In the genomic region with DNA sequence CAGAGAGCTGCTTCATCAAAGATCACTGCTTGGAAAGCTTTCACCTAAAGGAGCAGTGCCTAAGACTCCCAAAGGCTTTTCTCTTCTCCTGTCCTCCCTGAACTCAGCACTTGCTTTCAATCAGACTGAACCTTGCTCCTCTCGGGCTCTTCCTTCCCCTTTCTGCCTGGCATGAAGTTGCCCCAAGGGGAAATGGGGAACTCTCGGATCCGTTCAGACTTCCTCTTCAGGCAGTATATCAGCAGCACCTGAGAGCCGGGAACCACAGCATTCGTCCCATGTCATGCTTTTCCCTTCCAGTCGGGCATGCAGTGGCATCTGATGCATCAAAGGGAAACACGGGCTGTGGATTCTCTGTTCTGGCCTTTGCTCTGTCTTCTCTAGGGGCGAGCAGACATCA, we compare ENCODE assay signal across 19 mouse cellular contexts.
DNase-seq lines count a peak whose midpoint lies in the region.
"Had no signal": no experiment of that assay in that cellular context is flagged by ENCODE, and none has a peak within 500 bp of the region (broad histone marks: within the 10 kb centered on the region; RNA-seq: fewer than 3 reads in every experiment).

No protein-coding gene starts in this region.

- peak; percentile 92 for DNase-seq in heart, adult 11 months
- DNase-seq in heart, postnatal 10 days = no peak
- peak; percentile 18 for DNase-seq in lung, postnatal 36 days
- DNase-seq in lung, postnatal 10 days = no peak
- no peak for DNase-seq in kidney, postnatal 14 days
- DNase-seq in right cerebral cortex, postnatal 25 days = no peak
- DNase-seq: adrenal gland, postnatal 10 days; B cell, adult 2 months; cerebellum, adult 2 months; liver, embryonic 13.5 days; thymus, postnatal 25 days had no signal

- no peaks in the 10 kb centered on the region for H3K79me2 ChIP-seq in macrophage (ENCODE audit: inconsistent target)

- no peak overlapping the region for H3K4me3 ChIP-seq in macrophage (ENCODE audit: inconsistent target)
- H3K4me3 ChIP-seq: forebrain, embryonic 12.5 days; heart, embryonic 15.5 days; hindbrain, embryonic 13.5 days; intestine, embryonic 15.5 days; liver, embryonic 13.5 days; midbrain, embryonic 15.5 days had no signal

- H3K27ac ChIP-seq in macrophage = peak overlapping the region; percentile 52
- H3K27ac ChIP-seq: forebrain, embryonic 12.5 days; heart, embryonic 15.5 days; hindbrain, embryonic 13.5 days; intestine, embryonic 15.5 days; kidney, postnatal 0 days; liver, embryonic 13.5 days; midbrain, embryonic 15.5 days; stomach, postnatal 0 days had no signal

- 1% methylated on average over 8 of the region's 8 CpGs for WGBS in macrophage (ENCODE audit: missing documents)

- H3K36me3 ChIP-seq in macrophage (ENCODE audit: inconsistent target) = no peaks in the 10 kb centered on the region
- H3K36me3 ChIP-seq: forebrain, embryonic 12.5 days; heart, embryonic 15.5 days; hindbrain, embryonic 13.5 days; intestine, embryonic 15.5 days; liver, embryonic 13.5 days; midbrain, embryonic 15.5 days had no signal

- intact Hi-C loops in heart, postnatal 10 days (cut with DNase I) = no loop called here

Comparison
In these comparisons a context has a peak if more than half of its experiments do, and no peak if none do; other contexts are left out.
1. DNase-seq: peak in heart, adult 11 months (single experiment) and lung, postnatal 36 days (single experiment); none in heart, postnatal 10 days (0 of 2), lung, postnatal 10 days (single experiment), kidney, postnatal 14 days (single experiment) and right cerebral cortex, postnatal 25 days (single experiment).